Mouse (Mus musculus) limb, embryonic 10.5 days (tissue): Measurements from ENCODE around the gene Npsr1. TPM values are rescaled to one million over a fixed set of nuclear protein-coding genes. Genes with fewer than 3 reads are reported as not detected.

Source experiments
- DNase-seq: peaks from one replicate; pipeline ENCODE4 v3.0.0-alpha.2; 2017; ENCODE audit warnings: low spot score
- H3K27ac ChIP-seq: fragments of 300-500 bp; sonication (generic); 2 replicates; pipeline ENCODE4 v1.5.1; 2016; ENCODE audit warnings: mild to moderate bottlenecking
- H3K27me3 ChIP-seq: fragments of 300-500 bp; sonication (generic); 2 replicates; pipeline ENCODE4 v1.6.1; 2016; ENCODE audit warnings: low read depth, mild to moderate bottlenecking; ENCODE audit not compliant: poor library complexity, severe bottlenecking
- H3K36me3 ChIP-seq: fragments of 300-500 bp; sonication (generic); 2 replicates; pipeline ENCODE4 v1.6.1; 2016; ENCODE audit warnings: mild to moderate bottlenecking, moderate library complexity
- H3K4me1 ChIP-seq: fragments of 300-500 bp; sonication (generic); 2 replicates; pipeline ENCODE4 v1.6.1; 2016
- H3K4me3 ChIP-seq: fragments of 300-500 bp; sonication (generic); 2 replicates; pipeline ENCODE4 v1.5.1; 2016; ENCODE audit warnings: mild to moderate bottlenecking, moderate library complexity
- H3K9me3 ChIP-seq: fragments of 300-500 bp; sonication (generic); replicated peaks from 2 replicates; pipeline ENCODE4 v1.6.1; 2016; ENCODE audit warnings: mild to moderate bottlenecking
- WGBS: fragments of 180-500 bp; shearing (Covaris S2); methylation state at CpG from one replicate; pipeline ENCODE4 v1.1.7; 2016; 5-methylcytosine and 5-hydroxymethylcytosine counted together
- polyA plus RNA-seq: library from polyadenylated mRNA; unstranded; fragments of >200 nt; fragmentation: Nextera tagmentation; extraction: Ambion mirVana; gene quantifications from 2 replicates; pipeline ENCODE4 v1.2.1, GENCODE M21; 2016

Npsr1 gene
- polyA plus RNA-seq = not detected in 2 replicates

- Histone ChIP-seq H3K36me3 (no peaks in the 10 kb centered on the region), H3K9me3 (no peaks in the 10 kb centered on the region), H3K27ac (no peak within 1 kb of the TSS), H3K27me3 (no peaks in the 10 kb centered on the region), H3K4me1 (no peaks in the 10 kb centered on the region), H3K4me3 (no peak within 1 kb of the TSS)
- DNase-seq = no peak
- WGBS = 65% methylated on average over 7 of the region's 7 CpGs
Measured at GRCm38 (mm10) chr9:24097696-24098095, at the start of gene Npsr1. Npsr1 (plus strand) TSS chr9:24097996.

GRCm38 (mm10) chr9:24051538-24051937, 46.3 kb upstream of the Npsr1 start:
- no peaks in the 10 kb centered on the region for H3K4me1 ChIP-seq
- H3K9me3 ChIP-seq = no peaks in the 10 kb centered on the region
- no peaks in the 10 kb centered on the region for H3K27me3 ChIP-seq
- no peak overlapping the region for H3K27ac ChIP-seq
- H3K4me3 ChIP-seq = no peak overlapping the region
- DNase-seq = no peak
- no peaks in the 10 kb centered on the region for H3K36me3 ChIP-seq

GRCm38 (mm10) chr9:24063251-24063650, 34.5 kb upstream of the Npsr1 start:
- no peaks in the 10 kb centered on the region for H3K9me3 ChIP-seq
- no peak for DNase-seq
- no peaks in the 10 kb centered on the region for H3K36me3 ChIP-seq

GRCm38 (mm10) chr9:24071664-24072063, 26.1 kb upstream of the Npsr1 start:
- Histone ChIP-seq H3K9me3 (no peaks in the 10 kb centered on the region), H3K4me3 (no peak overlapping the region), H3K4me1 (no peaks in the 10 kb centered on the region), H3K27ac (no peak overlapping the region), H3K36me3 (no peaks in the 10 kb centered on the region), H3K27me3 (no peaks in the 10 kb centered on the region)
- no peak for DNase-seq
- WGBS = 88% methylated on average over 1 of the region's 1 CpGs

More at GRCm38 (mm10) chr9:24063251-24063650, 34.5 kb upstream of the Npsr1 start:
- H3K4me1 ChIP-seq = no peaks in the 10 kb centered on the region
- H3K27me3 ChIP-seq = no peaks in the 10 kb centered on the region
- no peak overlapping the region for H3K4me3 ChIP-seq
- H3K27ac ChIP-seq = no peak overlapping the region

- Histone ChIP-seq H3K27ac (no peak overlapping the region), H3K4me1 (no peaks in the 10 kb centered on the region), H3K36me3 (no peaks in the 10 kb centered on the region), H3K4me3 (no peak overlapping the region), H3K9me3 (no peaks in the 10 kb centered on the region), H3K27me3 (no peaks in the 10 kb centered on the region)
- DNase-seq = no peak
Measured at GRCm38 (mm10) chr9:24077596-24077995, 20.2 kb upstream of the Npsr1 start.

GRCm38 (mm10) chr9:24091875-24092274, 5.9 kb upstream of the Npsr1 start:
- no peaks in the 10 kb centered on the region for H3K36me3 ChIP-seq
- H3K9me3 ChIP-seq = no peaks in the 10 kb centered on the region
- no peaks in the 10 kb centered on the region for H3K27me3 ChIP-seq
- H3K27ac ChIP-seq = no peak overlapping the region
- no peak overlapping the region for H3K4me3 ChIP-seq
- H3K4me1 ChIP-seq = no peaks in the 10 kb centered on the region
- no peak for DNase-seq

- Histone ChIP-seq H3K9me3 (no peaks in the 10 kb centered on the region), H3K27me3 (no peaks in the 10 kb centered on the region), H3K27ac (no peak overlapping the region), H3K36me3 (no peaks in the 10 kb centered on the region), H3K4me3 (no peak overlapping the region), H3K4me1 (no peaks in the 10 kb centered on the region)
- no peak for DNase-seq
- 81% methylated on average over 2 of the region's 2 CpGs for WGBS
Measured at GRCm38 (mm10) chr9:24098526-24098925, 730 bp downstream of the Npsr1 start.

- no peaks in the 10 kb centered on the region for H3K36me3 ChIP-seq
- no peak for DNase-seq
- H3K9me3 ChIP-seq = no peaks in the 10 kb centered on the region
- H3K4me1 ChIP-seq = no peaks in the 10 kb centered on the region
- H3K27ac ChIP-seq = no peak overlapping the region
- H3K27me3 ChIP-seq = no peaks in the 10 kb centered on the region
- WGBS = 87% methylated on average over 4 of the region's 4 CpGs
- no peak overlapping the region for H3K4me3 ChIP-seq
Measured at GRCm38 (mm10) chr9:24099631-24100030, 1.8 kb downstream of the Npsr1 start.

- Histone ChIP-seq H3K4me1 (no peaks in the 10 kb centered on the region), H3K36me3 (no peaks in the 10 kb centered on the region), H3K9me3 (no peaks in the 10 kb centered on the region), H3K27ac (no peak overlapping the region), H3K27me3 (no peaks in the 10 kb centered on the region), H3K4me3 (no peak overlapping the region)
- DNase-seq = peak; percentile 33
- whole genome bisulfite sequencing = 56% methylated on average over 4 of the region's 4 CpGs
Measured at GRCm38 (mm10) chr9:24119423-24119822, 21.6 kb downstream of the Npsr1 start.

- H3K27ac ChIP-seq = no peak overlapping the region
- H3K27me3 ChIP-seq = no peaks in the 10 kb centered on the region
- no peak for DNase-seq
- H3K4me1 ChIP-seq = no peaks in the 10 kb centered on the region
- H3K9me3 ChIP-seq = no peaks in the 10 kb centered on the region
- H3K36me3 ChIP-seq = no peaks in the 10 kb centered on the region
- no peak overlapping the region for H3K4me3 ChIP-seq
- WGBS = 84% methylated on average over 1 of the region's 1 CpGs
Measured at GRCm38 (mm10) chr9:24133142-24133541, 35.3 kb downstream of the Npsr1 start.

GRCm38 (mm10) chr9:24136354-24136753, 38.6 kb downstream of the Npsr1 start:
- Histone ChIP-seq H3K4me3 (no peak overlapping the region), H3K27ac (no peak overlapping the region), H3K9me3 (no peaks in the 10 kb centered on the region), H3K4me1 (no peaks in the 10 kb centered on the region), H3K27me3 (no peaks in the 10 kb centered on the region), H3K36me3 (no peaks in the 10 kb centered on the region)
- no peak for DNase-seq

GRCm38 (mm10) chr9:24144341-24144740, 46.5 kb downstream of the Npsr1 start:
- Histone ChIP-seq H3K27me3 (no peaks in the 10 kb centered on the region), H3K27ac (no peak overlapping the region), H3K4me1 (no peaks in the 10 kb centered on the region), H3K4me3 (no peak overlapping the region), H3K36me3 (no peaks in the 10 kb centered on the region), H3K9me3 (no peaks in the 10 kb centered on the region)
- no peak for DNase-seq
- WGBS = 83% methylated on average over 2 of the region's 2 CpGs

- DNase-seq = no peak
- 79% methylated on average over 1 of the region's 1 CpGs for WGBS
- Histone ChIP-seq H3K36me3 (no peaks in the 10 kb centered on the region), H3K27ac (no peak overlapping the region), H3K4me3 (no peak overlapping the region), H3K4me1 (no peaks in the 10 kb centered on the region), H3K9me3 (no peaks in the 10 kb centered on the region), H3K27me3 (no peaks in the 10 kb centered on the region)
Measured at GRCm38 (mm10) chr9:24157208-24157607, 59.4 kb downstream of the Npsr1 start.

- Histone ChIP-seq H3K27me3 (no peaks in the 10 kb centered on the region), H3K36me3 (no peaks in the 10 kb centered on the region), H3K4me1 (no peaks in the 10 kb centered on the region), H3K4me3 (no peak overlapping the region), H3K9me3 (no peaks in the 10 kb centered on the region), H3K27ac (no peak overlapping the region)
- no peak for DNase-seq
- 78% methylated on average over 1 of the region's 1 CpGs for WGBS
Measured at GRCm38 (mm10) chr9:24160409-24160808, 62.6 kb downstream of the Npsr1 start.
